Mouse (Mus musculus): ENCODE results near the gene Slc6a2. TPM values are rescaled to one million over a fixed set of nuclear protein-coding genes. Genes with fewer than 3 reads are reported as not detected.

The Slc6a2 gene
- polyA plus RNA-seq, 1 experiment = 0.09 TPM

DNA sequence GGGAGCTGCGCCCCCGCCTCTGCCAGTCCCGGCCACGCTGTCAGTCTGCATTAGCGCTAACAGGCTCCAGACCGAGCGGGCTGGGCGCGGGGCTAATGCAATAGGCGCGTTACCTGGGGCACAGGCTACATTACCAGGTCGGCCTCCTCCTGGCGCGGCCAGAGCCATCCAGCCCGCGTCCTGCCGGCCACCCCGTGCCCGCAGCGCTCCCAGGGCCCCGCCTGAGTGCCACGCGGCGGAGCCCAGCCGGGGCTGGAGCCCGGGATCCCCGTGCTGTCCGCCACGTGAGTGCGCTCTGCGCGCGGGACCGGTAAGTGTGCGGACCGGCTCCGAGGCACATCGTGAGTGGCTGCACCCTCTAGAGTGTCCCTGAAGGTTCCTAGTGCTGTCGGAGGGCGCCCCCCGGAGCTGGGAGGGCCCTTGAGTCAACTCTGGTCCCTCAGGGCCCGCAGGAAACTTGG, 602 bp downstream of the Slc6a2 start:
- Histone ChIP-seq H3K27ac (ENCODE audit: insufficient read depth, low read length) (no peak overlapping the region), H3K4me1 (ENCODE audit: control insufficient read depth, insufficient read depth, low read length) (no peaks in the 10 kb centered on the region), H3K4me3 (ENCODE audit: insufficient read depth, low read length) (no peak overlapping the region)
- TF ChIP-seq CTCF (IDR thresholded peaks at IDR 0.05; ENCODE audit: borderline replicate concordance, insufficient read depth, low read length) (no peak), POLR2A (IDR thresholded peaks at IDR 0.05; ENCODE audit: low read depth, low read length) (no peak)

DNA sequence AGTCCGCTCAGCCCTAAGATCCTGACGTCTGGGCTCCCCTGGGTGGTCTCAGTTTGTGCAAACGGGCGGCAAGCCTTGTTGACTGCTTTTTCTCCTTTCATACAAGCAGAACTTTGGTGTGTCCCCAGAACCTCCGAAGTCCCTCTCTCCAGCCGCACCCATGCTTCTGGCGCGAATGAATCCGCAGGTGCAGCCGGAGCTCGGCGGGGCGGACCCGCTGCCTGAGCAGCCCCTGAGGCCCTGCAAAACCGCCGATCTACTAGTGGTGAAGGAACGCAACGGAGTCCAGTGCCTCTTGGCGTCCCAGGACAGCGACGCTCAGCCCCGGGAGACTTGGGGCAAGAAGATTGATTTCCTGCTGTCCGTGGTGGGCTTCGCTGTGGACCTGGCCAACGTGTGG, 1.2 kb downstream of the Slc6a2 start:
- H3K4me3 ChIP-seq (ENCODE audit: insufficient read depth, low read length) = no peak overlapping the region
- TF ChIP-seq CTCF (IDR thresholded peaks at IDR 0.05; ENCODE audit: borderline replicate concordance, insufficient read depth, low read length) = no peak
- no peak overlapping the region for H3K27ac ChIP-seq (ENCODE audit: insufficient read depth, low read length)
- no peaks in the 10 kb centered on the region for H3K4me1 ChIP-seq (ENCODE audit: control insufficient read depth, insufficient read depth, low read length)

DNA sequence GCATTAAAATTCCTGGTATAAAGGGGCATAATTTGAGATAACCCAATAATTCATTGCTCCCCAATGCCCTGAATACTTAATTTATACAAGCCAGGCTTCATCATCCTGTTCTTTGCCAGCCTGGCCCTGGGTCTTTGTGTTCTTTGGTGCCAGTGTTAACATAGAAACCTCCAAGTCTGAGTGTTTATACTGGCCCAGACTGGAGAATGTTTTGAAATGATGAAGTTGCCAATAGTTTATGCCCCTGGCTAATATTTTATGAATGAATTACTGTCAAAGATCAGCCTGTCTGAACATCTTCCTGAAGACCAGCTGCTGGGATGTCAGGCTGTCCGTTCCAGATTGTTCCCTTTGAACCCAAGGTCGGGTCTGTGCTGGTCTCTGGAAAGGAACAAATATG, 4.7 kb downstream of the Slc6a2 start:
- no peak for TF ChIP-seq POLR2A (IDR thresholded peaks at IDR 0.05; ENCODE audit: low read depth, low read length)
- TF ChIP-seq CTCF (IDR thresholded peaks at IDR 0.05; ENCODE audit: borderline replicate concordance, insufficient read depth, low read length) = no peak
- no peak overlapping the region for H3K27ac ChIP-seq (ENCODE audit: insufficient read depth, low read length)
- H3K4me1 ChIP-seq (ENCODE audit: control insufficient read depth, insufficient read depth, low read length) = no peaks in the 10 kb centered on the region
- no peak overlapping the region for H3K4me3 ChIP-seq (ENCODE audit: insufficient read depth, low read length)

DNA sequence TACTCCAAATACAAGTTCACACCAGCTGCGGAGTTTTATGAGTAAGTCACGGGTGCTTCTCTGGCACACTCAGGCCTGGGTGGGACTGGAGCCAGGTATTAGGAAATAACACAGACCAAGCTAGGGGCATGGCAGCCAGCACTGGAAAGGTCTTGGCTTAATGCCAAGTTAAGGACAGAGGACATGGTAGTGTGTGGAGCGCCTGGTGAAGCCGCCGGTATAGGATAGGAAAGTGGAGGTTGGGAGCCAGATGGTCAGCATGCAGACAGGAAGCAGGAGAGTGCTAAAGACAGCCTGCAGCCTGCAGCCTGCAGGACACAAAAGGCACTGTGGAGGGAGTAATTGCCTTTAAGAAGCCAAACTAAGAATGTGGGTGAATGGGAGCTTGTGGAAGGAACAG, 13.1 kb downstream of the Slc6a2 start:
- no peak overlapping the region for H3K4me3 ChIP-seq (ENCODE audit: insufficient read depth, low read length)
- H3K27ac ChIP-seq (ENCODE audit: insufficient read depth, low read length) = no peak overlapping the region
- TF ChIP-seq CTCF (IDR thresholded peaks at IDR 0.05; ENCODE audit: borderline replicate concordance, insufficient read depth, low read length) = no peak
- TF ChIP-seq POLR2A (IDR thresholded peaks at IDR 0.05; ENCODE audit: low read depth, low read length) = no peak
- no peaks in the 10 kb centered on the region for H3K4me1 ChIP-seq (ENCODE audit: control insufficient read depth, insufficient read depth, low read length)

DNA sequence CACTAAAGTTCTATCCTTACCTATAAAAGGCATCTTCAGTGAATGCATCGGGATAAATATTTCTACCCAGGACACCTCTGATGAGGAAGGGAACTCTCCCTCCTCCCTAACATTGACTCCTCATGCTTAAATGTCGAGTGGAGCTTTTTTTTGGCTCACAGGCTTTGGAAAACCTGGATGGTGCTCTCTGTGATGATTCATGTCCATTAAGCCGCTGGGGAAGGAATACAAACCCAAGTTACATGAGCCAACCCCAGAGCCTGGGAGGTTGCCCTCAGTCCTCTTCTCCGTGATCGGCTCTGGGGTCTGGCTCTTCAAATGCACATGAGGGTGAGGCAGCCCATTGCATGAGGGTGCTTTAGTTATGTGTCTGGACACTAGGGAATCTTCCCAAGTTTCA, 16.8 kb downstream of the Slc6a2 start:
- H3K27ac ChIP-seq (ENCODE audit: insufficient read depth, low read length) = no peak overlapping the region
- TF ChIP-seq POLR2A (IDR thresholded peaks at IDR 0.05; ENCODE audit: low read depth, low read length) = no peak
- no peak for TF ChIP-seq CTCF (IDR thresholded peaks at IDR 0.05; ENCODE audit: borderline replicate concordance, insufficient read depth, low read length)
- no peak overlapping the region for H3K4me3 ChIP-seq (ENCODE audit: insufficient read depth, low read length)
- H3K4me1 ChIP-seq (ENCODE audit: control insufficient read depth, insufficient read depth, low read length) = no peaks in the 10 kb centered on the region

DNA sequence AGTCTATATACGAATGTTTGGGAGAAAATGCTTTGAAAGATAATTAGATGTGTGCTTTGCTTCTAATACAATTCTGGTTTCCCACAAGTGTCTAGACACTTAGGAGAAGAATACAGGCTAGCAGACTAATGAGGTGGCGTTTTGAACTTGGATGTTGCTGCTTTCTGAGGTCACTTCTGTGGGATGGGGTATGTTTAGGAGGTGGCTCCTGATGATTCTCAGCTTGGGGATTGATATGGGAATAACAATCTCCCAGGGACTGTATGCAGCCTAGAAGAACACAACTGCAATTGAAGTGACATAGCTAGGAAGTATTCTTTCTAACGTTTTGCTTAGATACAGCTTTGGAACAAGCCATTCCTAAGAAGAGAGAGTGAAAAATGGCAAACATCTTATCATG, 22.6 kb downstream of the Slc6a2 start:
- Histone ChIP-seq H3K4me1 (ENCODE audit: control insufficient read depth, insufficient read depth, low read length) (no peaks in the 10 kb centered on the region), H3K27ac (ENCODE audit: insufficient read depth, low read length) (no peak overlapping the region), H3K4me3 (ENCODE audit: insufficient read depth, low read length) (no peak overlapping the region)
- TF ChIP-seq POLR2A (IDR thresholded peaks at IDR 0.05; ENCODE audit: low read depth, low read length) (no peak), CTCF (IDR thresholded peaks at IDR 0.05; ENCODE audit: borderline replicate concordance, insufficient read depth, low read length) (no peak)

DNA sequence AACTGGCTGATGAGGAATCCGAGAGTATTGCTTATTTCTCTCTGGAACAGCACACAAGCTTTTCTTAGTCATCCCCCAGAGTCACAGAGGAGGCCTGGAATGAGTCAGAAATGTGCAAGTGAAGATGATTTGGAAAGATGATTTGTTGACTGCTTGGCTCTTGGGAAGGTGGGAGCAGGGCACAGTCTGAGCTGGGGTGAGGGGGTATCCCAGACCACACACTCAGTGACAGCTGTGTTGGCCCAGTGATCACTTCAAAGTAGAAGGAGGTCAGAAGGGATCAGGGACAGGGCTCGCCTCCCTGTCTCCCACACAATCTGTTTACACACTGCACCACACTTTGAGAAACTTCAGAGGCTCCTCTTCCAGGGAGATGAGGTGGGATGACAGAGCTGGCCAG, 24.5 kb downstream of the Slc6a2 start:
- TF ChIP-seq POLR2A (IDR thresholded peaks at IDR 0.05; ENCODE audit: low read depth, low read length) (no peak), CTCF (IDR thresholded peaks at IDR 0.05; ENCODE audit: borderline replicate concordance, insufficient read depth, low read length) (no peak)
- H3K4me3 ChIP-seq (ENCODE audit: insufficient read depth, low read length) = no peak overlapping the region
- no peak overlapping the region for H3K27ac ChIP-seq (ENCODE audit: insufficient read depth, low read length)
- no peaks in the 10 kb centered on the region for H3K4me1 ChIP-seq (ENCODE audit: control insufficient read depth, insufficient read depth, low read length)

DNA sequence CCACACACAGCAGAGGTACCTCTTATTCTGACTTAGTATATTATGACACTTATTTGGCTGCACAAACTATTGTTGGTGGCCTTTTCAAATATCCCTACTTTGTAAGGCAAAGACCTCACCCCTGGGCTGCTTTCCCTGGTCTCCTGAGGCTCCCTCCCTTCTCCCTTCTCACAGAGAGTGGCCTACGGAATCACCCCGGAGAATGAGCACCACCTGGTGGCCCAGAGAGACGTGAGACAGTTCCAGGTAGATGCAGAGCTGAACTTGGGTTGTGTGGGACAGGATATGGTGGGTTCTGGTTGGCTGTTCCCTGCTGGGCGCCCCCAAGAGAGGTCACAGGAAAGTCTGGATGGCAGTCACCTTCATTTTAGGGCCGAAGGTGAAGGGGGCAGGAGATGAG, 37.0 kb downstream of the Slc6a2 start:
- no peaks in the 10 kb centered on the region for H3K4me1 ChIP-seq (ENCODE audit: control insufficient read depth, insufficient read depth, low read length)
- TF ChIP-seq POLR2A (IDR thresholded peaks at IDR 0.05; ENCODE audit: low read depth, low read length) = no peak
- peak; percentile 57; the same call in 1 of the 2 replicates for TF ChIP-seq CTCF (IDR thresholded peaks at IDR 0.05; ENCODE audit: borderline replicate concordance, insufficient read depth, low read length)
- H3K27ac ChIP-seq (ENCODE audit: insufficient read depth, low read length) = no peak overlapping the region
- no peak overlapping the region for H3K4me3 ChIP-seq (ENCODE audit: insufficient read depth, low read length)

DNA sequence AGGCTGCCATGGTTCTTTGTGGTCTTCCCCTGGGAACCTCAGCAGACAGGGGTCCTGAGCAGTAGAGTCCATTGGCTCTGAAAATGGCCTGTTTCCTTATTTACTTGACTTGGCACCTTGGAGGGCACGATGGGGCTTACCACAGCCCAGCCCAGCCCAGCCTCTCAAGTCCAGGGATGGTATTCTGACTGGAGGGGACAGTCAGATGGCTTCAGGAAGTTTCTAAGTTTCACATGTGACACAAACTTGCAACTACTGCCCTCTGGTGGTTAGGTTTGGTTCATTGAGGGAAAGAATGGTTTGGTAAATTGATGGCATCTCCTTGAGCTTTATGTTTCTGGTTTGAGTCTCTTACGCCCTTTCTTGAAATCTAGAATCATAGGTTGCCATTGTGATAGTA, 38.7 kb downstream of the Slc6a2 start:
- no peaks in the 10 kb centered on the region for H3K4me1 ChIP-seq (ENCODE audit: control insufficient read depth, insufficient read depth, low read length)
- no peak overlapping the region for H3K4me3 ChIP-seq (ENCODE audit: insufficient read depth, low read length)
- TF ChIP-seq POLR2A (IDR thresholded peaks at IDR 0.05; ENCODE audit: low read depth, low read length) = no peak
- TF ChIP-seq CTCF (IDR thresholded peaks at IDR 0.05; ENCODE audit: borderline replicate concordance, insufficient read depth, low read length) = no peak
- H3K27ac ChIP-seq (ENCODE audit: insufficient read depth, low read length) = no peak overlapping the region

DNA sequence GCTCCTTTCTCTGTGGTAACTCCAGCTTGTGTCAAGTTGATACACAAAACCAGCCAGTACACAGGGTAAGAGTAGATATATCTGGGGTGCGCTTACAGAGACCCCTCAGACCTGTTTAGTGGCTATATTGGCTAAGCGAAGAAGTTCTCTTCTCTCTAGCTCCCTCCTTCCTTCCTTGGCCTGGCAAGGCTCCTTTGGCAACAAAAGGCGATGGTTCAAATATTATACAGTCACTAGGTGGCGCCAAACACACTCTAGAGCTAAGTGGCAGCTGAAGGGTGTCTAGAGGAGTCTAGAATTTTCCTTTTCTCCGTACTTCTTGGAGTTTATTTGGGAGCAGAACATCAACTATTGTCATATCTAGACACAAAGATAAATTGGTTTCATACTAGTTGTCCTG, 50.4 kb downstream of the Slc6a2 start:
- H3K27ac ChIP-seq (ENCODE audit: insufficient read depth, low read length) = no peak overlapping the region
- TF ChIP-seq CTCF (IDR thresholded peaks at IDR 0.05; ENCODE audit: borderline replicate concordance, insufficient read depth, low read length) (no peak), POLR2A (IDR thresholded peaks at IDR 0.05; ENCODE audit: low read depth, low read length) (no peak)
- H3K4me3 ChIP-seq (ENCODE audit: insufficient read depth, low read length) = no peak overlapping the region
- H3K4me1 ChIP-seq (ENCODE audit: control insufficient read depth, insufficient read depth, low read length) = no peaks in the 10 kb centered on the region

DNA sequence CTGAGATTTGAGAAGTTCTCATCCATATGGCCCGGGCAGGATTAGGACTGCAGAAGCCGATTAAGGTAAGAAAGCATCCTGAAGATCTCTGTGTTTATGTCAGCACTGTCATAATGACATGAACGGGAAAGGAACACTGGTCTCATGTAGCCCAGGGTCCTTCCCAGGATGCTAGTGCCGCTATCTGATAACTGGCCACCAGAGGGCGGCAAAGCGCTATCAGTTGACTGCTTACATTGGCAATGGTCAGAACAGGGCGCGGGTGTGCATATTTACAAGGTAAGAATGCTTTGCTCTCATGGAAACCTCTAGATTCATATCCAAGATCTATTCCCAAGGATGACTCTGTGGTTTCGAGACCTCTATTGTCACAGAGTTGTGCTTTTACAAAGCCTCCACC, 51.6 kb downstream of the Slc6a2 start:
- Histone ChIP-seq H3K4me3 (ENCODE audit: insufficient read depth, low read length) (no peak overlapping the region), H3K4me1 (ENCODE audit: control insufficient read depth, insufficient read depth, low read length) (no peaks in the 10 kb centered on the region), H3K27ac (ENCODE audit: insufficient read depth, low read length) (no peak overlapping the region)
- TF ChIP-seq POLR2A (IDR thresholded peaks at IDR 0.05; ENCODE audit: low read depth, low read length) = no peak
- peak; percentile 95 for TF ChIP-seq CTCF (IDR thresholded peaks at IDR 0.05; ENCODE audit: borderline replicate concordance, insufficient read depth, low read length)

Measured in embryonic fibroblast, embryonic 13.5 days (primary cell).